Mouse (Mus musculus) liver, adult 2 months (tissue): Measurements from ENCODE around the gene 4930404N11Rik. TPM values are rescaled to one million over a fixed set of nuclear protein-coding genes. Genes with fewer than 3 reads are reported as not detected.

Experiments
- DNase-seq: peaks from one replicate; pipeline ENCODE4 v3.0.0-alpha.2; 2011; ENCODE audit warnings: low read depth, low spot score; ENCODE audit errors: extremely low read depth
- H3K27ac ChIP-seq: fragments of 200-500 bp; replicated peaks from 2 replicates; pipeline ENCODE4 v1.5.1; 2012; ENCODE audit warnings: low read depth, mild to moderate bottlenecking, control low read depth, inconsistent platforms, low read length; ENCODE audit not compliant: insufficient read depth
- H3K27me3 ChIP-seq: fragments of 200-500 bp; 2 replicates; pipeline ENCODE4 v1.6.1; 2012; ENCODE audit warnings: mild to moderate bottlenecking, moderate library complexity, low read length, inconsistent platforms; ENCODE audit not compliant: control insufficient read depth, insufficient read depth
- H3K36me3 ChIP-seq: fragments of 200-500 bp; 2 replicates; pipeline ENCODE4 v1.6.1; 2012; ENCODE audit warnings: low read length, inconsistent platforms; ENCODE audit not compliant: control insufficient read depth, insufficient read depth
- H3K4me1 ChIP-seq: fragments of 200-500 bp; 2 replicates; pipeline ENCODE4 v1.6.1; 2011; ENCODE audit warnings: low read length; ENCODE audit not compliant: control insufficient read depth, insufficient read depth
- H3K4me3 ChIP-seq: fragments of 200-500 bp; 2 replicates; pipeline ENCODE4 v1.5.1; 2011; ENCODE audit warnings: low read depth, mild to moderate bottlenecking, control low read depth, low read length, moderate library complexity; ENCODE audit not compliant: insufficient read depth
- H3K79me2 ChIP-seq: fragments of 200-500 bp; 2 replicates; pipeline ENCODE4 v1.6.1; 2012; ENCODE audit warnings: inconsistent platforms, mild to moderate bottlenecking, low read length, moderate library complexity; ENCODE audit not compliant: control insufficient read depth, insufficient read depth
- H3K9ac ChIP-seq: fragments of 200-500 bp; 2 replicates; pipeline ENCODE4 v1.6.1; 2012; ENCODE audit warnings: low read depth, mild to moderate bottlenecking, control low read depth, inconsistent platforms, low read length
- CTCF ChIP-seq: fragments of 200-500 bp; IDR thresholded peaks from 2 replicates; pipeline ENCODE4 v1.5.1; 2011; ENCODE audit warnings: low read depth, low read length, control low read depth
- POLR2A ChIP-seq: fragments of 200-500 bp; IDR thresholded peaks from 2 replicates; pipeline ENCODE4 v1.6.1; 2011; ENCODE audit warnings: low read length, control low read depth; ENCODE audit not compliant: insufficient read depth; ENCODE audit errors: extremely low read depth
- WGBS: fragments of 180-500 bp; shearing (Covaris S2); methylation state at CpG from one replicate; pipeline ENCODE4 v1.1.7; 2018; 5-methylcytosine and 5-hydroxymethylcytosine counted together
- polyA plus RNA-seq: library from polyadenylated mRNA; depleted of rRNA; stranded (reverse); fragments of >200 nt; gene quantifications from 2 replicates; pipeline ENCODE4 v1.2.3, GENCODE M21; 2012
- total RNA-seq: library from RNA; depleted of rRNA; stranded (reverse); fragments of >200 nt; gene quantifications from 2 replicates; pipeline ENCODE4 v1.2.3, GENCODE M21; 2014

4930404N11Rik gene
- total and polyA plus RNA-seq, 2 experiments: 0.12 TPM; not detected in 1

GRCm38 (mm10) chr10:81382039-81382438 lies 16.4 kb upstream of the 4930404N11Rik start:
- WGBS: 70% methylated on average over 5 of the region's 5 CpGs
- Histone ChIP-seq H3K4me1 (peaks cover 16% of the 10 kb centered on the region), H3K9ac (no peak overlapping the region), H3K27ac (no peak overlapping the region), H3K4me3 (no peak overlapping the region), H3K27me3 (no peaks in the 10 kb centered on the region), H3K79me2 (peaks cover 19% of the 10 kb centered on the region), H3K36me3 (no peaks in the 10 kb centered on the region)
- TF ChIP-seq POLR2A (no peak), CTCF (no peak)
- DNase-seq: no peak

DNA sequence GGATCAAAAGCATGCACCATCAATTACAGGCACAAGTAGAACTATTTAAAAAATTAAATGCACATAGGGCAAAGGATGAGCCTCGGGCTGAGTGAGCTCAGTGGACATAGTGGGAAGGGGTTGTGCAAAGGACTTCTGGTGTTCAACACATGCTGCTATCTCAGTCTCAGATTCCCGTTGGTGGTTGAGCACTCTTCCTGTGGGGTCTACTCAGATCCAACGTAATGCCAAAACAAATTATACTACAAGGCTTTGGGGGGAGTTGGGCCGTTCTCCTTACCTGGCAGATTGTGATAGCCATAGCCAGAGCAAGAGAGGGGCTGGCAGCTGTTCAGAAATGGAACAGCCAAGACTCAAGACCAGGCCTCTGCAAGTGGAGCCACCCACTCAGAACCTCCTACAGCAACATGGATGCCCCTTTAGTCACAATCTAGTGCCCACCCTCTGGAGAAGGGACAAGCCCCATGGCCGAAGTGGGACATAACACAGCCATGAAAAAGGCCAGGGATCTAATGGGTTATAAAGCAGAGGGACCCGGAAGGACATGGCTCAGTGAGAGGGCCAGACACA lies 14.3 kb upstream of the 4930404N11Rik start:
- H3K27ac ChIP-seq: no peak overlapping the region
- H3K79me2 ChIP-seq: peaks cover 19% of the 10 kb centered on the region
- no peak overlapping the region for H3K4me3 ChIP-seq
- WGBS: 89% methylated on average over 6 of the region's 6 CpGs
- DNase-seq: no peak
- no peaks in the 10 kb centered on the region for H3K36me3 ChIP-seq
- H3K9ac ChIP-seq: no peak overlapping the region
- TF ChIP-seq CTCF (no peak), POLR2A (no peak)
- H3K27me3 ChIP-seq: no peaks in the 10 kb centered on the region
- H3K4me1 ChIP-seq: peaks cover 11% of the 10 kb centered on the region

DNA sequence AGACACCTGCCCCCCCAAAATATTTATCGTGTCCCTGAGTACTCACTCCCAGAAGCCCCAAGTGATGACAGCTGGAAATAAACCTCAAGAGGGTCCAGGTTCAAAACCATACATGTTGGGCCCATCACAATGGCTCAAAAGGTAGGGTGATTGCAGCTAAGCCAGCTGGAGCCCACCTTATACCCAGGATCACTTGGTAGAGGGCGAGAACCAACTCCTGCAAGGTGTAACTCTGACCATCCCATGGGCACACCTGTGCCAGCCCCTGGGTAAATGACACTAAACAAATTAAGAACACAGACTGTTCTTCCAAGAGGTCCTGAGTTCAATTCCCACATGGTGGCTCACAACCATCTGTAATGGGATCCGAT lies 13.6 kb upstream of the 4930404N11Rik start:
- no peak for TF ChIP-seq CTCF
- no peak for TF ChIP-seq POLR2A
- H3K4me1 ChIP-seq: peaks cover 10% of the 10 kb centered on the region
- no peaks in the 10 kb centered on the region for H3K36me3 ChIP-seq
- H3K27me3 ChIP-seq: no peaks in the 10 kb centered on the region
- peaks cover 17% of the 10 kb centered on the region; the same call in 1 of the 2 replicates for H3K79me2 ChIP-seq
- DNase-seq: no peak
- H3K27ac ChIP-seq: no peak overlapping the region
- no peak overlapping the region; the same call in 1 of the 2 replicates for H3K9ac ChIP-seq
- WGBS: 65% methylated on average over 3 of the region's 3 CpGs
- H3K4me3 ChIP-seq: peak overlapping the region; percentile 57

GRCm38 (mm10) chr10:81378553-81379182 lies 13.1 kb upstream of the 4930404N11Rik start:
- Histone ChIP-seq H3K4me1 (peaks cover 10% of the 10 kb centered on the region), H3K36me3 (no peaks in the 10 kb centered on the region), H3K27ac (no peak overlapping the region), H3K9ac (peak overlapping the region; percentile 20), H3K79me2 (peaks cover 20% of the 10 kb centered on the region; the same call in 1 of the 2 replicates), H3K4me3 (peak overlapping the region; percentile 57), H3K27me3 (no peaks in the 10 kb centered on the region)
- TF ChIP-seq CTCF (no peak), POLR2A (no peak)
- peak; percentile 95 for DNase-seq
- WGBS: under 1% methylated on average over 46 of the region's 46 CpGs

- peak within 1 kb of the TSS; percentile 77 for H3K4me3 ChIP-seq
- peaks cover 20% of the 10 kb centered on the region; the same call in 1 of the 2 replicates for H3K79me2 ChIP-seq
- no peaks in the 10 kb centered on the region for H3K27me3 ChIP-seq
- peaks cover 10% of the 10 kb centered on the region for H3K4me1 ChIP-seq
- TF ChIP-seq CTCF (no peak), POLR2A (peak; percentile 51; the same call in 1 of the 2 replicates)
- H3K27ac ChIP-seq: peak within 1 kb of the TSS; percentile 60
- WGBS: under 1% methylated on average over 57 of the region's 59 CpGs
- H3K36me3 ChIP-seq: no peaks in the 10 kb centered on the region
- DNase-seq: no peak
- peak within 1 kb of the TSS; percentile 90 for H3K9ac ChIP-seq
Observed at GRCm38 (mm10) chr10:81377793-81378552, 12.4 kb upstream of the 4930404N11Rik start, which contains the start of gene Fzr1. Gene Fzr1 (minus strand): TSS chr10:81378516.
